Mouse (Mus musculus) liver, adult (tissue): ENCODE results near the gene Pja2.

ENCODE experiments used
- GATA4 ChIP-seq: IDR thresholded peaks from 2 replicates; pipeline ENCODE4 v1.6.1; 2014; ENCODE audit warnings: mild to moderate bottlenecking, low read length; ENCODE audit not compliant: insufficient replicate concordance

Gene Pja2

DNA sequence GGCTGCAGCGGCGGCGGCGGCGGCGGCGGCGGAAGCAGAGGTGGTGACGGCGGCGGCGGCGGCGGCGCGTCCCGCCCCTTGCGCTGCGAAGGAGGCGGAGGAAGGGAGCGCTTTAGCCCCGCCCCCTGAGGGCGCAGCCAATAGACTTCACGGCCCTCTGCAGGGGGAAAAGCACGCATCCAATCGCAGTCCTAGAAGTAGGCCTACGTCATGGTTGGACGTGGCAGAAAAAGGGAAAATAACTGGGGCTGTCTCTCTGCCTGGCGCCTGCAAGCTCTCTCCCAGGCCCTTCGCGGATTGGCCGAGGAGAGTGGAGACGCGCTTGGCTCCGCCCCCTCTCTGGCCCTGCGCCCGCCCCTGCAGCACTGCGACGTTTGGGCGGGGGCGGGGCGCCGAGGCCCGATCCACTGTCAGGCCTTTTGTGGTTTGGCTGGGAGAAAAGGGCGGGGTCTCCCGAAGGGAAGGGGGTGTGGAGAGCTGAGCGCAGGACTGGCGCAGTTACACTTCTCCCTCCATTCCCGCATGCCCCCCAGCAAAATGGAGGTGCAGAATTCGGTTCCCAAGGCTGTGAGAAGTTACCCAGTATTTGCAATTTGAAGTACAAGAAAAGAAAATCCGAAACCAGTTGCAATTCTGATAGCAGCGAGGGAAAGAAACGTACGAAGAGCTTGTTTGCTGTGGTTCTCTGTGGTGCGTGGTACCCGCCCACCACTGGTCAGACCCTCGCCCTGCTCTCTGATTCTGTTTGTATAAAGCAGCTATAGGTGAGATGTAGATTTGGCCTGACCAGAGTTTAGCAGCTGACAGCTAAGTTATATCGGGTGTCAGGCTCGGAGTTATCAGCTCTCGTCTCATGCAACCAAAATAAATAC is at the start of gene Pja2:
TSS of gene Pja2 (minus strand) at position 19 of the 872 bp plus-strand sequence.
- TF ChIP-seq GATA4: no peak

GRCm38 (mm10) chr17:64375327-64375726 is 43.6 kb upstream of the Pja2 start:
- TF ChIP-seq GATA4: no peak

DNA sequence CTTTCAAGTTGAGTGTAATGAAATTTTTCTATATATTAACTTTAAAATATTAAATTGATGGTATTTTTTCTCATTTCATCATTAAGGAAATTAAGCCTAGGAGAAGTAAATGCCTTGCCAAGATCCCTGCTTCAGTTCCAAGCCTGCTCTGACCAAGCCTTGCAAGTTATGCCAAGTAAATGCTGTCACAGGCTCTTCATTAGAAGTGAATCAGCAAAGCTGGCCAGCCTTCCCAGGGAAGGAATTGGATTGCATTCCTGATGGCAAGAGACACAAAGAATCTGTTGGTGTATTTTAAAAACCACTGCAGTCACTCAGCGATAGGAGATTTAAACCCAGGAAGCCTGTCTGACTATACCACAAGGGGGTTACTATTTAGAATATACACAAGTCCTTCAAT is 32.0 kb upstream of the Pja2 start:
- no peak for TF ChIP-seq GATA4

GRCm38 (mm10) chr17:64362570-64362969 is 30.9 kb upstream of the Pja2 start:
- no peak for TF ChIP-seq GATA4

DNA sequence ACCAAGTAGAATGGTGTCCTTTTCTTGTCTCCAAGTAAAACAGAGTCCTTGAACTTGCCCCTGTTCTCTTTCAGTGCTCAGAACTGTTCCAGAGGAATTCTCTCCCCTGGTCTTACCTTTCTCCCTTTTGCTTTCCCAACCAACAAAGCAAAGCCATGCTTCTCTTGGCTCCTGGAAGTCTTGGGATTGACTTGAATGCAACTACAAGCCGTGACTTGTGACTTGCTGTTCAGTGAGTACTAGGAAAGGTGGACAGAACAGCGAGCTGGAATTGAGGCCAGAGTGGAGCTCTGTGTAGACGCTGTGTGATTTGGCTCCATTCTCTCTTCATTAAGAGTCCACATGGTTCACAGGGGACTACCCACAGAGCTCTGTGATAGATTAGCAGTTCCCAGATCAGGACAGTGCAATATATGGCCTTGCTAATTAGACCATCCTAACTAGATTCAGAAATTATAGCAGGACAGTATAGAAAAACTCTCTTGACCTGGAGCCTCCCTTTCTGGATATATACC is 30.3 kb upstream of the Pja2 start:
- TF ChIP-seq GATA4: no peak

DNA sequence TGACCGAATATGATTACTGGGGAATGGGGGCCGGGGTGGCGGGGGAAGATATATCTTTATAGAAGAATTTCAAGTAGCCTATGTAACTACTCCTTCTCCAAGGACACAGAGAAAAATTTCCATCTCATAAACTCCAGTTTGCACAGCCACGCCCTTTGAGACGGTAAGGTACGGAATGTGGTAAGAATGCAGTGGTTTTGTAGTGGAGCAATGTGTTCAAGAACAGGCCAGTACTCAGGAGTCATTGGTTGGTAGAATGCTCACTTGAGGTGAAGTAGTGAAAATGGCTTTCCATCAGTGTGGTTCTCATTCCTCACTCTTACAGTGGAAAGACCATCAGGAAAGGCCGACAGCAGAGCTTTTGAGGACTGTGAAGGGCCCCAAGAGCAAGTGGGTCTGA is 22.2 kb upstream of the Pja2 start:
- no peak for TF ChIP-seq GATA4

DNA sequence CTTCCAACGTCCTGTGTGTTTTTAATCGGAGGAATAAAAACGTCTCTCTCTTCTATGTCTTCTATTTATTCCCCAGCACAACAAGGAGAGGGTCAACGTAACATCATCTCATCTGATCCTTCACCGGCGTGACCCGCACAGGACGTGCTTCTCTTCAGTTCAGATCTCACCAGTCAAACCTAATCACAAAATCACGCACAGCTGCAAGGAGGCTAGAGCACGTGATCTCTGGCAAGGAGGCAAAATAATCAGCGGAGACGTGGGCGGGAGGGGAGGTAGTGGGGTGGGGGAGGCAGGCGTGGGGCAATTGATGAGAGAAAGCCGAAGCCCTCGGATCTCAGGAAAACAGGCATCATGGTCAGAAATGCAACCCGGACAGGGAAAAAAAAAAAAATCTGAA is 14.4 kb upstream of the Pja2 start:
- no peak for TF ChIP-seq GATA4

DNA sequence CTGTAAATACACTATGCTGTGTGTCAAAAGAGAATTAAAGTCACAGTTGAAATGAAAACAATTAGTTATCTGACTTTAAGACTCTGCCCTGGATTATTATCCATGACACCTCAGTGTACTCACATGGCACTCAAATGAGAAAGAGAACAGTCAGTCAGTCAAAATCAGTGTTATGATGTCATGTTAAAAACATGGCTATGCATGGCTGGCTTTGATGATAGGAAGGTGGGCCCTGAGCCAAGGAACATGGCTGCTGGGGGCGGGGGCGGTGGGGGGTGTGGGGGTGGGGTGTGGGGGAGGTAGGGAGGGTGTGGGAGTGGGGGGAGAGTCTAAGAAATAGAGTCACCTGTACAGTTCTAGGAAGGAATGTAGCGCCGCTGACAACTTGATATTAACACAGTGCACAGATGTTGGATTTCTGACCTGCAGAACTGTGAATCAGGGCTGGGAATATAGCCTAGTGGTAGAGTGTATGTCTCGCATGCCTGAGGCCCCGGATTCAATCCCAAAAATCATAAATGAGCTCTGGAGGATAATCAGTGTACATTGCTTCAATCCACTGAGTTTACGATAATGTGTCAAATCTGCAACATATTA is 13.0 kb upstream of the Pja2 start:
- TF ChIP-seq GATA4: no peak

DNA sequence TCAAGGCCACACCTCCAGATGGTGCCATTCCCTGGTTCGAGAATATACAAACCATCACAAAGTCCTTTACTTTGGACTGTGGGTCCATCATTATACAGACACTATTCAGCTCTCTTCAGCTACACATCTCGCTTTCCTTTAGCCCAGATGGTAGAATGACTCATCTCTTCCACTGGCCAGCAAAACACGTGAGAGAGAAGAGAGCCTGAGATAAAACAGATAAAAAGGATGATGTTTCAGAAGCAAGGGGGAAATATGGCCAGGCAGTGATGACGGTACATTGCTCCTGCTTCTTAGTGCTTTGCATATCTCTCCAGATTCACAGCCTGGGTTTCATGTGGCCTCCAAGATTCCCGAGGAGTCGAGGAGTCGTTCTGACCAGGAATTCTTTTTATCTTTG is 10.0 kb upstream of the Pja2 start:
- TF ChIP-seq GATA4: no peak

GRCm38 (mm10) chr17:64339752-64340151 is 8.0 kb upstream of the Pja2 start:
- no peak for TF ChIP-seq GATA4

- TF ChIP-seq GATA4: no peak
Measured at GRCm38 (mm10) chr17:64337220-64337619, 5.5 kb upstream of the Pja2 start.

GRCm38 (mm10) chr17:64333956-64334355 is 2.2 kb upstream of the Pja2 start:
- TF ChIP-seq GATA4: no peak

DNA sequence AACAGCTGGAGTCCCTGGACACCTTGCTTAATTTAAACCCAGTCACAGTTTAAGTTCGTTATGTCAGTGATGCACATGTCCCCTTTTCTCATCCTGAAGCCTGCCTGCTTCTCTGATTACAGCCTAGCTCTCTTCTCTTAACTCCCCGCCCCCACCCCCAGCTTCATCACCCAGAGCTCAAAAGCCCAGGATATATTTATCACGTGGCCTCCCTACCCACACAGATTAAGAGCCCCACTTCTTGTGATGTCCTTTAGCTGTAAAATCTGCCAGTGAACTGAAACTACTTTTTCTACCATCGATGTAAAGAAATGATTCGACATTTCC is 1.0 kb upstream of the Pja2 start:
- no peak for TF ChIP-seq GATA4

GRCm38 (mm10) chr17:64331291-64331897 is 322 bp downstream of the Pja2 start:
- TF ChIP-seq GATA4: no peak

GRCm38 (mm10) chr17:64330885-64331284 is 831 bp downstream of the Pja2 start:
- TF ChIP-seq GATA4: no peak

DNA sequence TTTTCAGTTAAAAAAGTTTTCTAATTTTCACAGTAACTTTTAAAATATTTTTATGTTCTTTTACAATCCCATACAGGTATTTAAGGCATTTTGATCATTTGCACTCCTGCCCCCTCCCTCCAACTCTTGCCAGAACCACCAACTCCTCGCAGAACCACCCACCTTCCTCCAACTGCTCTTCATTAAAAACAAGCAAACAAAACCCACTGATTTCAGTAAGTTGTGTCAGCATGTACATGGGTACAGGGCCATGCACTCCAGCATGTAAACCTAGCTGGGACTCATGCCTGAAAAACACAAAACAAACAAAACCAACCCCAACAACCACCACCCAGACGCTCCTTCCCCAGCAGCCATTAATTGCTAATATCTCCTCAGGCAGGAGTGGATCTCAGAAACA is 7.2 kb downstream of the Pja2 start:
- no peak for TF ChIP-seq GATA4
